Mouse (Mus musculus): Measurements from ENCODE around the gene Jag2. TPM values are rescaled to one million over a fixed set of nuclear protein-coding genes. Genes with fewer than 3 reads are reported as not detected.

The Jag2 gene
- total RNA-seq (2021): 10 to 100 TPM; 31.5 to 38.6 TPM
- long read RNA-seq, experiment 1, partial matches to known transcripts: 3 of 15 reads
- long read RNA-seq, experiment 1, other reads (novel, unspliced or antisense): 12 of 15 reads
- long read RNA-seq, experiment 2, partial matches to known transcripts: 2 of 5 reads
- long read RNA-seq, experiment 2, other reads (novel, unspliced or antisense): 3 of 5 reads

GRCm38 (mm10) chr12:112929562-112930352, at the start of gene Jag2:
Jag2 (minus strand) TSS chr12:112929776.
- DNase-seq: peak; percentile 66 to 82

GRCm38 (mm10) chr12:112977156-112977555, 47.6 kb upstream of the Jag2 start:
- DNase-seq: no peak

DNA sequence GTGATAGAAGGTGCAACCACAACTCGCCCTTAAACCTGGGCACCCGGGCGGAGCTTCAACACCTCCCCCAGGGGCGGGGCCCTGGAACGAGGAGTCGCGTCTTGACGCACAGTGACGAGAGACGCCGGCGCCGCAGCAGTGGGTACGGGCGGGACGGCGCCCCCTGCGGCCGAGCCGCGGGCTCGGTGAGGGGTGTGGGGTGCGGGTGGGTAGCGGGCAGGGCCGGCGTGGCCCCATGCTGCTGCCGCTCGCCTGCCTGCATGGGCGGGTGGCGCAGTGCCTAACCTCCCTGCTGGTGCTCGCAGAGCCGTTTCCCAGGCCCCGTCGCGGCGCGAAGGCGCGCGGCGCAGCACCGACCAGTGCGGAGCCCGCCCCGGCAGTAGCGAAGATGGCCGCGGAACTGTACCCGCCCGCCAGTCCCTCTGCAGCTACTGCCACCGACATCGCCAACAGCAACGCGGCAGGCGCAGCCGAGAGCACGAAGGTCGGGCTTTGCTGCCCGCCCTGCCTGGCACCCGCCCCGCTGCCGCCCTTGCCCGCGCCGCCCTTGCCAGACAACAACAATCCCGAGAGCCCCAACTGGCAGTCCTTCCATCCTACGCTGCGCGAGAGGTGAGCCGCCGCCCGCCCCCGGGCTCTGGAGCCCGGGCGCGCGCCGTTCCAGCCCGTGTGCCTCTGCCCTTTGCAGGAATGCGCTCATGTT, 46.9 kb upstream of the Jag2 start, which contains the start of gene Btbd6:
Gene Btbd6 (plus strand): TSS at position 112 of the 703 bp plus-strand sequence.
- DNase-seq: peak; percentile 90 to 92

- no peak for DNase-seq
These were observed 45.2 kb upstream of the Jag2 start for GRCm38 (mm10) chr12:112974736-112975135.

DNA sequence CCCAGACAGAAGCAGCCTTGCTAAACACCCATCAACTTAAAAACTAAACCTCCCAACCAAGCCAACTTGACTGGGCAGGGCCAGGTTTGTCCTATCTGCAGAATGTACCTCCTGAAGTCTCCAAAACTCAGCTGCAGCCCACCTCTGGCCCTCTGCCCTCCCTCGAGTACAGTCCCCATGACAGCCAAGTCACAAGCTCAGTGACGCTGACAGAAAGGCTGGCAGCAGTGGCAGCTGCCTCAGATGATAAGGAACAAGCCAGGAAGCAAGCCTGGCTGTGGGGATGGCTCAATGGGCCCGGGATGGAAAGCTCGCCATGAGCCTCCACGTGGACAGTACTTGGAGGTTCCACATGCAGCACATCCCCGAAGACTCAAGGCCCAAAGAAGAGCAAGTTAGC, 40.0 kb upstream of the Jag2 start:
- DNase-seq: peak in 1 of 2 experiments; percentile 34

DNA sequence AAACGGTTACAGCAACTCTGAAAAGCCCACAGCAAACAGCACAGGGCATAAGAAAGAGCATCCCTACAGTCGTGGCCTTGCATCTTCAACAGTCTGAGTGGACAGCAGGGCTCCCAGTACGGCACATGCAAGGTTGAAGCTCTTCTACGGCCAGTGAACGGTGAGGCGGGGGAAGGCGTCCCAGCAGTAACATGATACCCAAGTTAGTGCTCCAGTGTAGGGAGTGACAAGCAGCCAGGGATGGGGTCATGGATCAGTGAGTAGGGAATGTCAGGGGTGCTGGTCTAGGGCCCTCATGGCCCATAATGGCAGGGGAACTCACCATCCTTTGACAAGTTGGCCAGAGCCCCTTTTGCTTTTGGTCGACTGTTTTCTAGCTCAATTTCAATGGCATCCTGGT, 39.4 kb upstream of the Jag2 start:
- DNase-seq: no peak

GRCm38 (mm10) chr12:112965783-112966182, 36.2 kb upstream of the Jag2 start:
- no peak for DNase-seq

DNA sequence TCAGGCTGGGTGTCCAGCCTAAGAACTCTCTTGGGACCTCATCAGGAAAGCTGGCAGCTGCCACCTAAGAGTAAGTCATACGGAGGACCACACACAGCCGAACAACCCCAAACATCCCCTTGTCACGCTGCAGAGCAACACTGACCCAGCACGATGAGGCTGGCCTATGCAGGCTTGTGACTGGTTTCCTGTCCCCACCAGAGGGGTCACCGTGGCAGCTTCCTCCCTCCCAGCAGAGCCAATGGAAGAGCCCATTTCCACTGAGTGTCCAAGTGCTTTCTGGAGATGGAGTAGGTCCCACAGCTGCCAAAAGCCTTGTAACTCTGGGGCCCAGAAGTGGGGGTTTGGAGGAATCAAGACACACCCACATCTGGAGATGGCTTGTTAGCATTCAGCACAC, 32.3 kb upstream of the Jag2 start:
- no peak for DNase-seq

DNA sequence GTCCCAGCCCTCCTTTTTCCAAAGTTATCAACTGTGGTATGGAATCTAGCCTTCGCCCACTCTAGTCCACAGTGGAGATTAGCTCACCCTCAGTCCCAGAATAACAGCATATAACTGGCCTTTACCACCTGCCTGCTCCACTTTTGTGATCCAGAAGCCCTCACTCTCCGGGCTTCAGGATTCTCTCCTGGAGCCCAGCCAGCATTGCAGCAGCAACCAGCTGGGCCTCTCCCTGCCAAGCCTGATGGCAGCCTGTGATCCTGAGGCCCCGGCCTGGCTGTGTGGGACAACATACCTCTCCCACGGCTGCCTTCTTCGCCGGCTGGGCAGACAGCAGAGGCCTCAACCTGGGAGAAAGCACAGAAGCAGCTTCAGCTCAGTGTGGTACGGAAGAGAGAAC, 31.9 kb upstream of the Jag2 start:
- peak; percentile 70 to 72 for DNase-seq

- DNase-seq: no peak
These were observed 29.8 kb upstream of the Jag2 start for GRCm38 (mm10) chr12:112959421-112959820.

DNA sequence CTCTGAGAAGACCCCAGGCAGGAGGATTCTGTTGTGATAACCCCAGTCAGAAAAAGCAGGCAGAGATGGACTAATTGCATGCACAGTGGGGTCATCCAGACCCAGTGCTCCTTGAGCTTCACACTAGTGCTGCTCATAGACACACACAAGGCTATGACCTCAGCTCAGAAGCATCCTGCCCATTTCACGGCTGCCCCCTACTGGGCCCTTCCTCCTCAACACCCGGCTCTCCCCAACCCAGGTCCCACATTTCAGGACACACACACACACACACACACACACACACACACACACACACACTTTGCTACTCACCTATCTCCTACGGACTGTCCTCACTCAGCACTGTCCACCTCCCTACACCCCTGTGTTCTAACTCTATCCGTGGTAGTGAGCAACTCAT, 28.7 kb upstream of the Jag2 start:
- DNase-seq: peak; percentile 56 to 60

DNA sequence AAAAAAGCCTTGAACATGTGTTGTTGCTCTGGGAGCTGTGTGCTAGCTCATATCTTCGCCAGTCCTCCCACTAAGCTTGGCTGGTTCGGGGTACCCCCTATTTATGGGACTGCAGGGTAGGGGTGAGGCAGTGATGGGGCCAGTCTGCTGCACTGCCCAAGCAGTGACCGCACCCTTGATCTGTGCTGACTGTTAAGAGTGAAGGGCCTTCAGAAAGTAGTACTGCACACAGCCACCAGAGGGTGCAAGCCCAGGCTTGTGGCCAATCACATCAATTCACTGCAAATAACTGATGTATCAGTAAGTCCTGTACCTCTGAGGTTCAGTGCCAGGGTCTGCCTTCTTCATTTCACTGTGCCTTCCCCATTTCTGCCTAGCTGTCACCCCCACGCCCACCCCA, 26.2 kb upstream of the Jag2 start:
- peak; percentile 78 to 92 for DNase-seq

DNA sequence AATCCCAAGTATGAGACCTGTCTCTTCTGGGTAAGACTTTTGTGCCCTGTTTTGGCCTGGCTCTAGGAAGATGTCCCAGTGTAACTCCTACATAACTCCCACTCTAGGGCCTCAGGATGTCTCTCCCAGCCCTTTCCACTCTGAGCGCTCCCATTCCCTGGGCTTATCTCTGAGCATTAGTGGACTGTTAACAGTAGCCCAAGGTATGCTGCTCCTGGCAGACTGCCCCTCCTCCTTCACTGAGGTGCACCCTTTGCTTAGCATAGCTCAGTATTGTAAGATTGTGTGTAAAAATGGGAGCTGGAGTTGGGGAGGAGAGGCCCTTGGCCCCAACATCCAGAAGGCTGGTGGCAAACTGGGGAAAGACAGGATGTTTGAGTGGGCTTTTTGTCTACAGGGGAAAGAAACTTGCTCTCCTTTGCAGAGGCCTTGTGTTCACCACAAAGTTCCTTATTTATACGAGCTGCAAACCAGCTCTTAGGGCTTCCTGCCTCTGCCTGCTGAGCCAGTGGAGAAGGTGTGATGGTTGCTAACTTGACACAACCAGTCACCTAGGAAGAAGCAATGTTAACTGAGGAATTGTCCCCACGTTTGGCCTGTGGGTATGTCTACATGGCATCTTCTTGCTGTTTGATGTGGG, 23.5 kb upstream of the Jag2 start:
- DNase-seq: no peak

GRCm38 (mm10) chr12:112952433-112952832, 22.9 kb upstream of the Jag2 start:
- peak; percentile 73 to 84 for DNase-seq

DNA sequence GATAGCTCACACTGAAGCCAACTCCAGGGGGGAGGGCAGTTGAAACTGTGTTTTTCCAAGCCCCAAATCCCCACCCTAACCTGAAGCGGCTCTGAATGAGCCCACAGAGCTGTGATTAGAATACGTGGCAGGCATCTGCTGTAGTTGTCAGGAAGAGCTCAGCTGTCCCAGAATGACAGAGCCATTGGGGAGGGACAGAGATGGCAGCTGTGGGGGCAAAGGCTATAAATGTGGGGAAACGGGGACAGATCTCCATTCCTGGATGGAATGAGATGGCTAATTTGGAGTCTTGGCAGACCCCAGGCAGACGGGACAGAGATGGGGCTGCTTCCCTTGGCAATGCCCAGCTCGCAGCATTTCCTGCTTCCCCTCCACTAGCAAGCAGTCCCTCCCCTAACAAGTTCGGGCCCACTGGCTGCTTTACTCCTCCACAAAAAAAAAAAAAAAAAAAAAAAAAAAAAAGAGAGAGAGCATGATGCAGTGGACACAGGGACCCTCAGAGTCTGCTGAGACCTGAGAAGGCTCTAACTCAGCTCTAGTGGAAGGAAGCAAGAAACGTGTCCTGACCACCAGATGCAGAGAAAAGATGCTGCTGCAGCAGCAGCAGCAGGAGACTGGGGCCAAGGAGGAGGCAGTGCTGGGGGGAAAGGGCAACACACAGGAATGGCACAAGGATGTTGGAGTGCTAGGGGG, 21.7 kb upstream of the Jag2 start:
- no peak for DNase-seq

GRCm38 (mm10) chr12:112950761-112951129, 21.2 kb upstream of the Jag2 start:
- no peak for DNase-seq

- DNase-seq: peak; percentile 87 to 91
These were observed 20.6 kb upstream of the Jag2 start for GRCm38 (mm10) chr12:112950040-112950760.

DNA sequence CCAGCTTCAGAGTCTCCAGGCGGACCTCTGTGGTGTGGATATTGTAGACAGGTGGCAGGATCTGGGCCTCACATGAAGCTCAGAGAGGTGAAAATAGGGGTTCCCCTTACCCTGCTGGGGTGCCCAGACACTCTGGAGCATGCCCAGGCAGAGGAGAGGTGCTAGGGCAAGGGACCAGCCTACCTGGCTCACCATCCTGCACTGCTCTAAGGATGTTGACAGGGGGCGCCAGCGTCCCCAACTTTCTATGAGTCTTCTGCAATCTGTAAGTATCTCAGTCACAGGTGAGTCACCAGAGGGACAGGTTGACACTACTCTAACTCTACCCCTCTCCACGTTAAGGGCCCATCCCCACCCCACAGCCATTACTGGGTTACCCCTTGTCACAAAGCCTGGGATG, 17.7 kb upstream of the Jag2 start:
- DNase-seq: no peak

DNA sequence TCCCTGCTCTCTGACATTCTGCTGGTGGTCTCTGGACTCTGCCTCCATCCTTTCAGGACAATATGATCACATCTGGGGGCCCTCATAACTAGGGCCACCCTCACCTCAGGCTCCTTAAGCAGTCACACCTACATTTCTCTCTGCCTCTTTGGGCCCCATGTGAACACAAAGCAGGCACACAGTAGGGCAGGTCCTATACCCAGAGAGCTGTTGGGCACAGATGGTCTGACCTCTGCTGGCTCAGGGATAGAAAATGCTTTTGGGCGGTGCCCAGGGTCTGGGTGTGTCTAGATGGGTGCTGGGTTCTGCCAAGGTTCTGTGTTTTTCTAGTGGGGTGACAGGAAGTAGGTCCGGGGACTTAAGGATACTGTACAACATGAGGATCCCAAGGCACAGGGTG, 14.1 kb upstream of the Jag2 start:
- DNase-seq: no peak

GRCm38 (mm10) chr12:112941776-112942713, 12.5 kb upstream of the Jag2 start, which contains the start of gene Nudt14:
Nudt14 (minus strand) TSS chr12:112942124.
- peak; percentile 86 to 88 for DNase-seq
